Mouse (Mus musculus): Measurements from ENCODE around the gene Cldn34b2.
"Not testable (repeated sequence)": the region's sequence is repeated elsewhere in the genome, so short reads cannot be mapped to it uniquely, and the experiment has no call there.

Gene Cldn34b2

GRCm38 (mm10) chrX:155163553-155163952, 35.3 kb upstream of the Cldn34b2 start:
- Histone ChIP-seq H3K36me3 (ENCODE audit: insufficient read depth, low read length) (no peaks in the 10 kb centered on the region), H3K9me3 (ENCODE audit: low read length) (no peaks in the 10 kb centered on the region), H3K27me3 (ENCODE audit: insufficient read depth, low read length) (no peaks in the 10 kb centered on the region), H3K4me1 (replicated peaks; ENCODE audit: low read depth, low read length) (no peaks in the 10 kb centered on the region), H3K4me3 (replicated peaks; ENCODE audit: low read length) (no peak overlapping the region)
- no peak for TF ChIP-seq CTCF (conservative IDR thresholded peaks at IDR 0.05; ENCODE audit: low read length)
- TF ChIP-seq NANOG (IDR thresholded peaks at IDR 0.05; ENCODE audit: borderline replicate concordance, low read length): no peak
- TF ChIP-seq POU5F1 (IDR thresholded peaks at IDR 0.05; ENCODE audit: borderline replicate concordance, low read length): no peak

GRCm38 (mm10) chrX:155151868-155152267, 23.7 kb upstream of the Cldn34b2 start:
- Histone ChIP-seq H3K4me3 (replicated peaks; ENCODE audit: low read length) (no peak overlapping the region), H3K27me3 (ENCODE audit: insufficient read depth, low read length) (no peaks in the 10 kb centered on the region), H3K9me3 (ENCODE audit: low read length) (no peaks in the 10 kb centered on the region), H3K4me1 (replicated peaks; ENCODE audit: low read depth, low read length) (no peaks in the 10 kb centered on the region), H3K36me3 (ENCODE audit: insufficient read depth, low read length) (no peaks in the 10 kb centered on the region)
- TF ChIP-seq CTCF (conservative IDR thresholded peaks at IDR 0.05; ENCODE audit: low read length): no peak
- TF ChIP-seq NANOG (IDR thresholded peaks at IDR 0.05; ENCODE audit: borderline replicate concordance, low read length): no peak
- TF ChIP-seq POU5F1 (IDR thresholded peaks at IDR 0.05; ENCODE audit: borderline replicate concordance, low read length): no peak

GRCm38 (mm10) chrX:155144718-155145117, 16.5 kb upstream of the Cldn34b2 start:
- peak; percentile 15 for TF ChIP-seq CTCF (conservative IDR thresholded peaks at IDR 0.05; ENCODE audit: low read length)
- TF ChIP-seq NANOG (IDR thresholded peaks at IDR 0.05; ENCODE audit: borderline replicate concordance, low read length): no peak
- Histone ChIP-seq H3K4me1 (replicated peaks; ENCODE audit: low read depth, low read length) (no peaks in the 10 kb centered on the region), H3K9me3 (ENCODE audit: low read length) (no peaks in the 10 kb centered on the region), H3K4me3 (replicated peaks; ENCODE audit: low read length) (no peak overlapping the region), H3K36me3 (ENCODE audit: insufficient read depth, low read length) (no peaks in the 10 kb centered on the region), H3K27me3 (ENCODE audit: insufficient read depth, low read length) (no peaks in the 10 kb centered on the region)

GRCm38 (mm10) chrX:155098024-155098423, 30.2 kb downstream of the Cldn34b2 start:
- TF ChIP-seq CTCF (conservative IDR thresholded peaks at IDR 0.05; ENCODE audit: low read length) (0 out of 2 replicates have a peak, but pooled peaks have one; percentile 10), NANOG (IDR thresholded peaks at IDR 0.05; ENCODE audit: borderline replicate concordance, low read length) (no peak)
- Histone ChIP-seq H3K4me3 (replicated peaks; ENCODE audit: low read length) (no peak overlapping the region), H3K36me3 (ENCODE audit: insufficient read depth, low read length) (no peaks in the 10 kb centered on the region), H3K4me1 (replicated peaks; ENCODE audit: low read depth, low read length) (no peaks in the 10 kb centered on the region), H3K27me3 (ENCODE audit: insufficient read depth, low read length) (no peaks in the 10 kb centered on the region), H3K9me3 (ENCODE audit: low read length) (no peaks in the 10 kb centered on the region)

GRCm38 (mm10) chrX:155093566-155093965, 34.6 kb downstream of the Cldn34b2 start, which contains the start of gene Magea2:
Magea2 (minus strand) TSS chrX:155093666.
- H3K9me3 ChIP-seq (ENCODE audit: low read length); H3K27me3 ChIP-seq (ENCODE audit: insufficient read depth, low read length); H3K36me3 ChIP-seq (ENCODE audit: insufficient read depth, low read length); H3K4me3 ChIP-seq (replicated peaks; ENCODE audit: low read length); H3K4me1 ChIP-seq (replicated peaks; ENCODE audit: low read depth, low read length): not testable (repeated sequence)

GRCm38 (mm10) chrX:155089693-155090092, 38.5 kb downstream of the Cldn34b2 start, which contains the start of gene Magea1:
Magea1 (minus strand) TSS chrX:155089793.
- not testable (repeated sequence) for H3K36me3 ChIP-seq (ENCODE audit: insufficient read depth, low read length); H3K9me3 ChIP-seq (ENCODE audit: low read length); H3K4me1 ChIP-seq (replicated peaks; ENCODE audit: low read depth, low read length); H3K4me3 ChIP-seq (replicated peaks; ENCODE audit: low read length); H3K27me3 ChIP-seq (ENCODE audit: insufficient read depth, low read length)

Measured in E14TG2a.4 (cell line).